Mouse (Mus musculus): ENCODE results near the gene Iqcg.

DNA sequence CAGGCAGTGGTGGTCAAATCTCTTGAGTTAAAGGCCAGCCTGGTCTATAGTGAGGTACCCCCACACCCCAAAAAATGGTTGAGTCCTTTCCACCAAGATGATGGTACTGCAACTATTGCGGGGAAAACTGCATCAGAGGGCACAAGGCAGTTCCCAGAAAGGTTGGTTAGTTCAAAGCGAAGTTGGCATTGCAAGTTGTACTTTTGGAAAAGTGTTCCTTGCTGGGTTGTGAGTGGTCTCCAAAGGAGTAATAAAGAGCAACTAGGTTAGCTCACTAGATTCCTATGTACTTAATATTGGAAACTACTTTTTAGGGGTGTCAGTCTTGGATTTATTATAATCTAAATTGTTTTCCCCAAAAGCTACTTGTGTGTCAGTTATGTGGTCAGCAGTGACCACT, 4.9 kb upstream of the Iqcg start:
- TF ChIP-seq CTCF (conservative IDR thresholded peaks at IDR 0.05; ENCODE audit: low read length) (no peak), NANOG (IDR thresholded peaks at IDR 0.05; ENCODE audit: borderline replicate concordance, low read length) (no peak), POU5F1 (IDR thresholded peaks at IDR 0.05; ENCODE audit: borderline replicate concordance, low read length) (no peak)
